In genomic region chr11:115674235-115674865, GRCm38 (mm10) we compare ENCODE assay signal across 10 mouse cellular contexts. TPM values are rescaled to one million over a fixed set of nuclear protein-coding genes. Genes with fewer than 3 reads are reported as not detected.
A peak's percentile ranks its signal among the peaks of the same experiment; 100 is the strongest.
DNase-seq lines count a peak whose midpoint lies in the region; ATAC-seq and TF ChIP-seq lines count a peak whose summit lies in the region.
"Had no signal": no experiment of that assay in that cellular context is flagged by ENCODE, and none has a peak within 500 bp of the region (broad histone marks: within the 10 kb centered on the region; RNA-seq: fewer than 3 reads in every experiment).

No protein-coding gene starts in this region.

- ATAC-seq in heart, embryonic 16.5 days (replicated peaks; ENCODE audit: extremely low read depth, insufficient read depth, low FRiP score), result no peak
- 0 out of 2 replicates have a peak, but pooled peaks have one; percentile 16 for ATAC-seq in G1E (ENCODE audit: extremely low read depth, insufficient number of reproducible peaks, low FRiP score, poor library complexity, severe bottlenecking)
- no peak for ATAC-seq in forebrain, embryonic 14.5 days
- ATAC-seq in liver, embryonic 16.5 days (ENCODE audit: low read depth), result 0 out of 2 replicates have a peak, but pooled peaks have one; percentile 28
- no peak for ATAC-seq in midbrain, postnatal 0 days (ENCODE audit: low FRiP score)

- intact Hi-C loops in heart, postnatal 14 days (cut with DNase I), result no loop called here

- H3K4me1 ChIP-seq in heart, embryonic 16.5 days (ENCODE audit: control insufficient read depth, insufficient read depth, low read length), result peaks cover 41% of the 10 kb centered on the region
- peaks cover 84% of the 10 kb centered on the region for H3K4me1 ChIP-seq in G1E (ENCODE audit: insufficient read depth, low read depth, low read length)
- peaks cover 14% of the 10 kb centered on the region; the same call in 1 of the 2 replicates for H3K4me1 ChIP-seq in forebrain, embryonic 14.5 days (ENCODE audit: control insufficient read depth, insufficient read depth, low read length)
- peaks cover 31% of the 10 kb centered on the region for H3K4me1 ChIP-seq in liver, embryonic 16.5 days (ENCODE audit: control insufficient read depth, low read depth, low read length)
- peaks cover 3% of the 10 kb centered on the region; the same call in 1 of the 2 replicates for H3K4me1 ChIP-seq in midbrain, postnatal 0 days (ENCODE audit: insufficient read depth, low read length)

- H3K9me3 ChIP-seq in heart, embryonic 16.5 days (replicated peaks; ENCODE audit: control insufficient read depth, low read length), result no peaks in the 10 kb centered on the region
- H3K9me3 ChIP-seq in G1E (replicated peaks), result no peaks in the 10 kb centered on the region
- H3K9me3 ChIP-seq in forebrain, embryonic 14.5 days (replicated peaks; ENCODE audit: control insufficient read depth, low read length), result no peaks in the 10 kb centered on the region
- no peaks in the 10 kb centered on the region for H3K9me3 ChIP-seq in liver, embryonic 16.5 days (replicated peaks; ENCODE audit: control insufficient read depth, low read length)
- H3K9me3 ChIP-seq in midbrain, postnatal 0 days (ENCODE audit: low read length), result no peaks in the 10 kb centered on the region
- H3K9me3 ChIP-seq: lung, embryonic 15.5 days had no signal

- no peaks in the 10 kb centered on the region for H3K27me3 ChIP-seq in heart, embryonic 16.5 days (ENCODE audit: control insufficient read depth, insufficient read depth, low read length)
- H3K27me3 ChIP-seq in G1E (ENCODE audit: insufficient read depth, low read length), result no peaks in the 10 kb centered on the region
- H3K27me3 ChIP-seq in forebrain, embryonic 14.5 days (replicated peaks; ENCODE audit: control insufficient read depth, insufficient read depth, low read length), result no peaks in the 10 kb centered on the region
- H3K27me3 ChIP-seq in liver, embryonic 16.5 days (ENCODE audit: control insufficient read depth, insufficient read depth, low read depth, low read length), result no peaks in the 10 kb centered on the region
- no peaks in the 10 kb centered on the region for H3K27me3 ChIP-seq in midbrain, postnatal 0 days (ENCODE audit: insufficient read depth, low read length)
- H3K27me3 ChIP-seq: lung, embryonic 15.5 days had no signal

- H3K36me3 ChIP-seq in heart, embryonic 16.5 days (ENCODE audit: control insufficient read depth, insufficient read depth), result peaks cover 9% of the 10 kb centered on the region
- peaks cover 89% of the 10 kb centered on the region for H3K36me3 ChIP-seq in G1E (replicated peaks)
- no peaks in the 10 kb centered on the region for H3K36me3 ChIP-seq in forebrain, embryonic 14.5 days (ENCODE audit: control insufficient read depth, insufficient read depth, low read length)
- no peaks in the 10 kb centered on the region for H3K36me3 ChIP-seq in liver, embryonic 16.5 days (ENCODE audit: control insufficient read depth, insufficient read depth)
- H3K36me3 ChIP-seq in midbrain, postnatal 0 days (ENCODE audit: insufficient read depth, low read length), result 0 out of 2 replicates have a peak, but pooled peaks cover 4% of the 10 kb centered on the region

- H3K4me3 ChIP-seq in heart, embryonic 16.5 days (ENCODE audit: low read length), result no peak overlapping the region
- no peak overlapping the region for H3K4me3 ChIP-seq in G1E (ENCODE audit: low read depth, low read length)
- H3K4me3 ChIP-seq in forebrain, embryonic 14.5 days (ENCODE audit: low read depth, low read length), result no peak overlapping the region
- H3K4me3 ChIP-seq in liver, embryonic 16.5 days (ENCODE audit: low read depth, low read length), result no peak overlapping the region
- H3K4me3 ChIP-seq in midbrain, postnatal 0 days (ENCODE audit: low read depth, low read length), result no peak overlapping the region
- H3K4me3 ChIP-seq: lung, embryonic 15.5 days had no signal

- no peak for DNase-seq in heart, postnatal 14 days
- DNase-seq in G1E (ENCODE audit: low spot score), result no peak
- peak; percentile 23 for DNase-seq in forebrain, embryonic 14.5 days (ENCODE audit: low spot score)
- no peak for DNase-seq in natural killer cell, adult 2 months (ENCODE audit: low spot score in 2 of 2)
- no peak for DNase-seq in midbrain, postnatal 0 days (ENCODE audit: low spot score)
- DNase-seq: adrenal gland, postnatal 25 days; kidney, postnatal 10 days had no signal

- WGBS in heart, embryonic 16.5 days, result 51% methylated on average over 9 of the region's 9 CpGs
- whole genome bisulfite sequencing in forebrain, embryonic 14.5 days, result 58% methylated on average over 9 of the region's 9 CpGs
- 28% methylated on average over 9 of the region's 9 CpGs for WGBS in liver, embryonic 16.5 days (ENCODE audit: insufficient replicate concordance)
- WGBS in midbrain, postnatal 0 days, result 57% methylated on average over 9 of the region's 9 CpGs

- H3K27ac ChIP-seq in heart, embryonic 16.5 days (ENCODE audit: low read length), result peak overlapping the region; percentile 78
- H3K27ac ChIP-seq in forebrain, embryonic 14.5 days (ENCODE audit: low read depth, low read length), result peak overlapping the region; percentile 22; the same call in 1 of the 2 replicates
- H3K27ac ChIP-seq in liver, embryonic 16.5 days (ENCODE audit: low read length), result no peak overlapping the region
- H3K27ac ChIP-seq in midbrain, postnatal 0 days (ENCODE audit: low read depth, low read length), result no peak overlapping the region
- H3K27ac ChIP-seq: lung, embryonic 15.5 days had no signal

- TF ChIP-seq CTCF in G1E (IDR thresholded peaks at IDR 0.05; ENCODE audit: low read depth, low read length), result no peak
- TF ChIP-seq CTCF in midbrain, postnatal 0 days (IDR thresholded peaks at IDR 0.05), result no peak

- peak overlapping the region; percentile 19; the same call in 1 of the 2 replicates for H3K4me2 ChIP-seq in heart, embryonic 16.5 days (ENCODE audit: low read depth, low read length)
- H3K4me2 ChIP-seq in forebrain, embryonic 14.5 days (ENCODE audit: low read length), result no peak overlapping the region
- no peak overlapping the region for H3K4me2 ChIP-seq in liver, embryonic 16.5 days (ENCODE audit: low read depth, low read length)
- H3K4me2 ChIP-seq in midbrain, postnatal 0 days (ENCODE audit: low read depth, low read length, poor library complexity, severe bottlenecking), result no peak overlapping the region
- H3K4me2 ChIP-seq: lung, embryonic 15.5 days had no signal

- H3K9ac ChIP-seq in heart, embryonic 16.5 days (ENCODE audit: low read length), result no peak overlapping the region
- no peak overlapping the region for H3K9ac ChIP-seq in forebrain, embryonic 14.5 days (ENCODE audit: low read length)
- no peak overlapping the region for H3K9ac ChIP-seq in liver, embryonic 16.5 days (ENCODE audit: low read depth, low read length)
- no peak overlapping the region for H3K9ac ChIP-seq in midbrain, postnatal 0 days (replicated peaks; ENCODE audit: low read length, poor library complexity, severe bottlenecking)
- H3K9ac ChIP-seq: lung, embryonic 15.5 days had no signal

RNA-seq across cellular contexts. Expression of gene Grb2, which starts 34.0 kb away (rescaled TPM):
- 103 and 118 TPM in 2 replicates for polyA plus RNA-seq in heart, embryonic 16.5 days (2015; fragmentation: Nextera tagmentation; extraction: Ambion mirVana)
- 100 to 1,000 TPM; 113 to 120 TPM for total RNA-seq in heart, postnatal 14 days (2021)
- 224 and 234 TPM in 2 replicates for total RNA-seq in G1E (2014; fragmentation: Nextera tagmentation)
- total RNA-seq in G1E (2017), result 58.3 and 119 TPM in 2 replicates
- 209 and 240 TPM in 2 replicates for polyA plus RNA-seq in G1E (2012)
- polyA plus RNA-seq in forebrain, embryonic 14.5 days (2014; fragmentation: Nextera tagmentation; extraction: Ambion mirVana), result 108 and 113 TPM in 2 replicates
- 49.1 and 53.1 TPM in 2 replicates for polyA plus RNA-seq in liver, embryonic 16.5 days (2015; fragmentation: Nextera tagmentation; extraction: Ambion mirVana)
- total RNA-seq in midbrain, postnatal 0 days (2014; rRNA removed), result 85.8 and 87.0 TPM in 2 replicates
- polyA plus RNA-seq in midbrain, postnatal 0 days (2015; fragmentation: Nextera tagmentation; extraction: Ambion mirVana), result 153 and 158 TPM in 2 replicates

RNA-seq across cellular contexts. Expression of gene Slc25a19, which starts 46.3 kb away (rescaled TPM):
- polyA plus RNA-seq in heart, embryonic 16.5 days (2015; fragmentation: Nextera tagmentation; extraction: Ambion mirVana), result 55.7 and 58.1 TPM in 2 replicates
- 10 to 100 TPM; 42.2 to 43.0 TPM for total RNA-seq in heart, postnatal 14 days (2021)
- total RNA-seq in G1E (2014; fragmentation: Nextera tagmentation) (19.9 and 37.8 TPM in 2 replicates), G1E (2017) (21.5 and 22.3 TPM in 2 replicates)
- 24.2 and 26.0 TPM in 2 replicates for polyA plus RNA-seq in G1E (2012)
- 38.3 and 50.1 TPM in 2 replicates for polyA plus RNA-seq in forebrain, embryonic 14.5 days (2014; fragmentation: Nextera tagmentation; extraction: Ambion mirVana)
- polyA plus RNA-seq in liver, embryonic 16.5 days (2015; fragmentation: Nextera tagmentation; extraction: Ambion mirVana), result 8.7 and 8.8 TPM in 2 replicates
- total RNA-seq in midbrain, postnatal 0 days (2014; rRNA removed), result 33.7 and 35.7 TPM in 2 replicates
- polyA plus RNA-seq in midbrain, postnatal 0 days (2015; fragmentation: Nextera tagmentation; extraction: Ambion mirVana), result 44.9 and 49.6 TPM in 2 replicates

Comparison
In these comparisons a context has a peak if more than half of its experiments do, and no peak if none do; other contexts are left out.
1. ATAC-seq: peak in G1E (single experiment) and liver, embryonic 16.5 days (single experiment); none in heart, embryonic 16.5 days (single experiment), forebrain, embryonic 14.5 days (single experiment) and midbrain, postnatal 0 days (single experiment).
2. H3K27ac ChIP-seq: peak in heart, embryonic 16.5 days (single experiment) and forebrain, embryonic 14.5 days (single experiment); none in liver, embryonic 16.5 days (single experiment) and midbrain, postnatal 0 days (single experiment).